8 mouse cellular contexts compared by ENCODE assay signal in the genomic region with DNA sequence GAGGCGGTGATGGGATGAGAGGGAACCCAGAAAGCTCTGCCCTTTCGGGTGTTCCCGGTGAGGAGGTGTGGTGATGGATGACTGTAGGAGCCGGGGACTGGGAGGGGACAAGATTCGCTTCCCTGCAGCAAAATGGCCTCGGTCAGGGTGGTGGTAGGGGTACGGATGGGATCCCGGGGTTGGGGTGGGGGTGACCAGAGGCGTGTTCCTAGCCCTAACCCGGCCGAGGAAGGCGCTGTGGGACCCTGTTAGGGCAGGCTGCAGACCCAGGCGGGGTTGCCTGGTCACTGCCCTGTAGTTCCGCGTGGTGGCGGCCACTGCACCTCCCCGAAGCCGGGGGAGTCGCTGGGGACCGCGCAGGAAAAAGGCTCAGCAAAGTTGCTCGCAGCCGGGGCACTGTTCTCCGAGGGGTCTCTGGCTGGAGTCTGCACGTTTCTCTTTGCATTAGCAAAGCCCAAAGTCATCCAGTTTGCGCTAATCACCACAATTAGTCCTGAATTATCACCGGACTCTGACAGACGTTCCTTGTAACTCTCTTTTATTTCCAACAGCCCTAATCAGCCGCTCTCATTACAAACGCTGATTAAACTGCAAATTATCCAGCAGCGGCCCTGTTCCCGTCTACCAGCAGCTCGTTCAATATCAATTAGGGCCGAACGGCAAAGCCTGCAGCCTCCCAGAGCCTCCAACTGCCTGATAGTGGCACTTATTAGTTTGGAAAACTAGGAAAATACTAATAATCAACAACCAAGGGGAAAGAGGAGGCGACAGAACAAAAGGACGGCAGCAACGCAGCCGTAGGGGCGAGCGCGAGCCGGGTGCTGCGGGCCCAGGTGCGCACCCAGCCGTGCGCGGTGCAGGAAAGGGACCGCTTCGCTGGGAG.
DNase-seq lines count a peak whose midpoint lies in the region; ATAC-seq lines count a peak whose summit lies in the region.

No protein-coding gene starts in this region.

- no peaks in the 10 kb centered on the region for H3K9me3 ChIP-seq in forebrain, embryonic 15.5 days
- H3K9me3 ChIP-seq in intestine, embryonic 14.5 days (ENCODE audit: control insufficient read depth, low read length), result no peaks in the 10 kb centered on the region
- no peaks in the 10 kb centered on the region for H3K9me3 ChIP-seq in lung, embryonic 15.5 days

- WGBS in forebrain, embryonic 15.5 days, result under 1% methylated on average over 50 of the region's 50 CpGs
- WGBS in intestine, embryonic 14.5 days, result under 1% methylated on average over 50 of the region's 50 CpGs
- under 1% methylated on average over 50 of the region's 50 CpGs for WGBS in lung, embryonic 15.5 days

- H3K4me3 ChIP-seq in forebrain, embryonic 15.5 days, result peak overlapping the region; percentile 23
- peak overlapping the region; percentile 25 for H3K4me3 ChIP-seq in intestine, embryonic 14.5 days (ENCODE audit: low read depth, low read length)
- H3K4me3 ChIP-seq in lung, embryonic 15.5 days, result peak overlapping the region; percentile 23

- H3K4me2 ChIP-seq in forebrain, embryonic 15.5 days (replicated peaks), result peak overlapping the region; percentile 44
- peak overlapping the region; percentile 46 for H3K4me2 ChIP-seq in intestine, embryonic 14.5 days (ENCODE audit: low read length)
- H3K4me2 ChIP-seq in lung, embryonic 15.5 days, result peak overlapping the region; percentile 43

- DNase-seq in CD4-positive, CD25-positive, alpha-beta regulatory T cell, adult 2 months (ENCODE audit: low read depth, low spot score), result peak; percentile 2
- DNase-seq in MN1 (ENCODE audit: low spot score), result peak; percentile 54
- DNase-seq in intestine, embryonic 14.5 days (ENCODE audit: low spot score), result peak; percentile 79
- peak; percentile 70 for DNase-seq in retina, embryonic 14.5 days (ENCODE audit: low spot score)
- no peak for DNase-seq in left cerebral cortex, adult 11 months (ENCODE audit: low spot score)

- peaks cover 79% of the 10 kb centered on the region for H3K27me3 ChIP-seq in forebrain, embryonic 15.5 days
- H3K27me3 ChIP-seq in intestine, embryonic 14.5 days (replicated peaks; ENCODE audit: control insufficient read depth, insufficient read depth, low read length), result peaks cover 93% of the 10 kb centered on the region
- peaks cover 96% of the 10 kb centered on the region for H3K27me3 ChIP-seq in lung, embryonic 15.5 days

- no peaks in the 10 kb centered on the region for H3K36me3 ChIP-seq in forebrain, embryonic 15.5 days
- no peaks in the 10 kb centered on the region for H3K36me3 ChIP-seq in intestine, embryonic 14.5 days (ENCODE audit: control insufficient read depth, insufficient read depth, low read length)
- no peaks in the 10 kb centered on the region for H3K36me3 ChIP-seq in lung, embryonic 15.5 days

- peaks cover 16% of the 10 kb centered on the region for H3K4me1 ChIP-seq in forebrain, embryonic 15.5 days
- H3K4me1 ChIP-seq in intestine, embryonic 14.5 days (replicated peaks; ENCODE audit: control insufficient read depth, insufficient read depth, low read length), result peaks cover 12% of the 10 kb centered on the region
- H3K4me1 ChIP-seq in lung, embryonic 15.5 days, result peaks cover 11% of the 10 kb centered on the region

- H3K27ac ChIP-seq in forebrain, embryonic 15.5 days (replicated peaks), result no peak overlapping the region
- no peak overlapping the region for H3K27ac ChIP-seq in intestine, embryonic 14.5 days (ENCODE audit: low read depth)
- H3K27ac ChIP-seq in lung, embryonic 15.5 days, result no peak overlapping the region

- no peak for ATAC-seq in CD4-positive, CD25-positive, alpha-beta regulatory T cell, adult 4 months
- peak; percentile 78 for ATAC-seq in forebrain, embryonic 15.5 days (replicated peaks)
- ATAC-seq in intestine, embryonic 14.5 days (replicated peaks; ENCODE audit: low FRiP score, low TSS enrichment, low read depth), result 0 out of 2 replicates have a peak, but pooled peaks have one; percentile 23
- no peak; the same call in 1 of the 2 replicates for ATAC-seq in lung, embryonic 15.5 days (ENCODE audit: borderline replicate concordance, extremely low read depth, low FRiP score, low TSS enrichment)

- H3K9ac ChIP-seq in forebrain, embryonic 15.5 days (replicated peaks), result peak overlapping the region; percentile 8
- H3K9ac ChIP-seq in intestine, embryonic 14.5 days (ENCODE audit: low read length), result 0 out of 2 replicates have a peak overlapping the region, but pooled peaks have one; percentile 10
- H3K9ac ChIP-seq in lung, embryonic 15.5 days, result no peak overlapping the region

Comparison
In these comparisons a context has a peak if more than half of its experiments do, and no peak if none do; other contexts are left out.
1. ATAC-seq: peak in forebrain, embryonic 15.5 days (single experiment) and intestine, embryonic 14.5 days (single experiment); none in CD4-positive, CD25-positive, alpha-beta regulatory T cell, adult 4 months (single experiment) and lung, embryonic 15.5 days (single experiment).
2. Peak in every context shown above with its lines, with median percentiles within 50 percentile points of each other: H3K4me2 ChIP-seq and H3K4me3 ChIP-seq.